Mouse (Mus musculus) limb, embryonic 11.5 days (tissue): ENCODE measurements at regions not wholly inside any gene's neighbourhood (a gene's known extent, or its start where the extent isn't known, plus 50 kb on each side); places are given as distances from the start of the nearest gene placed in this dataset.

Experiments
- ATAC-seq: fragments of 200-750 bp; cut with Nextera tagmentation; 2 replicates; pipeline ENCODE4 v1.8.0; 2017; ENCODE audit warnings: low read depth; ENCODE audit not compliant: insufficient number of reproducible peaks, low FRiP score, low TSS enrichment
- DNase-seq: peaks from one replicate; pipeline ENCODE4 v3.0.0-alpha.2; 2015; ENCODE audit warnings: low spot score
- H3K27ac ChIP-seq: fragments of 300-500 bp; sonication (generic); replicated peaks from 2 replicates; pipeline ENCODE4 v1.5.1; 2014; ENCODE audit warnings: low read depth, mild to moderate bottlenecking, low read length
- H3K27me3 ChIP-seq: fragments of 300-500 bp; sonication (generic); 2 replicates; pipeline ENCODE4 v1.6.1; 2014; ENCODE audit warnings: mild to moderate bottlenecking, low read length, mixed read lengths; ENCODE audit not compliant: control insufficient read depth, insufficient read depth
- H3K36me3 ChIP-seq: fragments of 300-500 bp; sonication (generic); 2 replicates; pipeline ENCODE4 v1.6.1; 2014; ENCODE audit warnings: mild to moderate bottlenecking, low read length, moderate library complexity, mixed read lengths; ENCODE audit not compliant: control insufficient read depth, insufficient read depth
- H3K4me1 ChIP-seq: fragments of 300-500 bp; sonication (generic); 2 replicates; pipeline ENCODE4 v1.6.1; 2014; ENCODE audit warnings: low read length, mixed read lengths; ENCODE audit not compliant: control insufficient read depth, insufficient read depth
- H3K4me2 ChIP-seq: fragments of 300-500 bp; sonication (generic); 2 replicates; pipeline ENCODE4 v1.6.1; 2014; ENCODE audit warnings: low read depth, mild to moderate bottlenecking, moderate library complexity; ENCODE audit not compliant: severe bottlenecking
- H3K4me3 ChIP-seq: fragments of 300-500 bp; sonication (generic); 2 replicates; pipeline ENCODE4 v1.5.1; 2014; ENCODE audit warnings: low read depth, low read length
- H3K9ac ChIP-seq: fragments of 300-500 bp; sonication (generic); 2 replicates; pipeline ENCODE4 v1.6.1; 2014; ENCODE audit warnings: mild to moderate bottlenecking, low read length
- H3K9me3 ChIP-seq: fragments of 300-500 bp; sonication (generic); 2 replicates; pipeline ENCODE4 v1.6.1; 2016; ENCODE audit warnings: low read length; ENCODE audit not compliant: control insufficient read depth
- WGBS: fragments of 180-500 bp; shearing (Covaris S2); extraction: QIAGEN DNeasy Blood & Tissue Kit; methylation state at CpG from one replicate; pipeline ENCODE4 v1.1.7; 2014; 5-methylcytosine and 5-hydroxymethylcytosine counted together

DNA sequence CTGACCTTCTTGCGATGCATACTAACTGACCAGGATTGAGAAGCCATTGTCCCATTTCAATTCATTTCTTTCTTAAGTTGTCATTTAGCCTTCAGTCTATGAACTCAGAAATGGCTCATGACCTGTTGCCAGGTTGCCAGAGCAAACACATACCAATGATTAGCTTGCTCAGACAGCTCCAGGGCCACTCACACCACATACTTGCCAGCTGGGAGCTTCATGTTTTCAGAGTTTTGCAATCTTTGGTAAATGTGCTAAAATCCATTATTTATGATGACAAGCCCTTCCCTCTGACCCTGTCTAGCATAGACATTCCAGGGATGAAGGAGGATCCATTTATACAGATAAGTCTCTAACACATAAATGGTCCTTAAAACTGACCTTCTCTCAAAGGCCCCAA is 121.6 kb upstream of the Bmp4 start:
- WGBS: 98% methylated on average over 1 of the region's 1 CpGs
- no peaks in the 10 kb centered on the region for H3K9me3 ChIP-seq
- no peaks in the 10 kb centered on the region for H3K36me3 ChIP-seq
- H3K27me3 ChIP-seq: no peaks in the 10 kb centered on the region
- no peaks in the 10 kb centered on the region for H3K4me1 ChIP-seq
- no peak for ATAC-seq
- no peak overlapping the region for H3K4me3 ChIP-seq
- DNase-seq: no peak
- no peak overlapping the region for H3K4me2 ChIP-seq
- no peak overlapping the region for H3K27ac ChIP-seq
- no peak overlapping the region for H3K9ac ChIP-seq

DNA sequence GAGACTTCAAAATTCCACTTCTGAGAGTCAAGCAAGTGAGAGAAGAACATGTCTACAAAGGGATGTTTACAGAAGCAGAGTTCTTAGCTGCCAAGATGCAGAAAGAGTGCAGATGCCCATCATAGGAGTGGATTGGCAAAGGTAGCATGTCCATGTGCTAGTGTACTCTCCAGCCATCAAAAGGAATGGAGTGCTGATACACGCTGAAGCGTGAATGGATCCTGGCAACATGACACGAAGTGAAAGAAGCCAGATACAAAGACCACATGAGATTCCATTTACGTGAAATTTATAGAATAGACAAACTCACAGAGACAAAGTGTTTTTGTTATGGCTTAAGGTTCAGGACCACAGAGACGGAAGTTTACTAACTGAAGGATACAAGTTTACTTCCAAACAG is 118.4 kb upstream of the Bmp4 start:
- Histone ChIP-seq H3K4me2 (no peak overlapping the region), H3K4me3 (no peak overlapping the region), H3K9ac (no peak overlapping the region), H3K27ac (no peak overlapping the region), H3K27me3 (no peaks in the 10 kb centered on the region), H3K9me3 (no peaks in the 10 kb centered on the region), H3K4me1 (no peaks in the 10 kb centered on the region), H3K36me3 (no peaks in the 10 kb centered on the region)
- ATAC-seq (no peak), DNase-seq (no peak)
- WGBS: 89% methylated on average over 5 of the region's 5 CpGs

DNA sequence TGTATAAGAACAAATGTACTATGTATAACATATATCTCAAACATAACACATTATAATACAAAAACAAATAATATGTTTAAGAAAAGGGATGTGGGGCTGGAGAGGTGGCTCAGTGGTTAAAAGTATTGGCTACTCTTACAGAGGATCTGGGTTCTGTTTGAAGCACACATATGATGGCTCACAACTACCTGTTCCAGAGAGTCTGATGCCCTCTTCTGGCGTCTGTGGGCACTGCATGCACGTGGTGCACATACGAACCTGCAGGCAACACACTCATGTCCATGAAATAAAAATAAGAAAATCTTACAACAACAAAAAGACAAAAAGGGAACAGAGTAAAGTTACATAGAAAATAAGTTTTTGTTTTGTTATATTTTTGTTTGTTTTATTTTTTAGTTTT is 114.8 kb upstream of the Bmp4 start:
- Histone ChIP-seq H3K4me1 (no peaks in the 10 kb centered on the region), H3K4me3 (no peak overlapping the region), H3K9ac (no peak overlapping the region), H3K9me3 (no peaks in the 10 kb centered on the region), H3K36me3 (no peaks in the 10 kb centered on the region), H3K4me2 (no peak overlapping the region), H3K27me3 (no peaks in the 10 kb centered on the region), H3K27ac (no peak overlapping the region)
- 86% methylated on average over 3 of the region's 3 CpGs for WGBS
- no peak for DNase-seq
- ATAC-seq: no peak

DNA sequence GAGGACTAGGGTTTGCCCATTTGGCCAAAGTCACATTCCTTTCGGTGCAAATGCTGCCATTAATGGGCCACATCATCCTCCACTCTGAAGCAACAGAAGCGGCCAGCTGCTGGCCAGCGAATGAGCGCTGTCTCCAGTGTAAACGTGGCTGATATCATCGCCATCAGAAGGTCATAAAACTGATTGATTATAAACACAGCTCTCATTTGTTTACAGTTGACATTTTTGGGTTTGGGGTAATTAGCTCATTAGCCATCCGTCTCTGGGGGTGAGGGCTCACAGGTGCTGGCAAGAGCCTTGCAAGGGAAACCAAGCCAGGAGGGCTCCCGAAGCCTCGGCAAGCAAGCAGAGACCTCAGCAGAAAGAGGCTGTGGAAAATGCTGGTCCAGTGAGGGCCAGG is 101.1 kb upstream of the Bmp4 start:
- ATAC-seq (no peak), DNase-seq (peak; percentile 33)
- no peak overlapping the region for H3K9ac ChIP-seq
- H3K27ac ChIP-seq: no peak overlapping the region
- H3K27me3 ChIP-seq: no peaks in the 10 kb centered on the region
- no peak overlapping the region for H3K4me3 ChIP-seq
- no peaks in the 10 kb centered on the region for H3K9me3 ChIP-seq
- H3K36me3 ChIP-seq: no peaks in the 10 kb centered on the region
- 0 out of 2 replicates have a peak, but pooled peaks cover 2% of the 10 kb centered on the region for H3K4me1 ChIP-seq
- H3K4me2 ChIP-seq: no peak overlapping the region; the same call in 1 of the 2 replicates
- 4% methylated on average over 9 of the region's 9 CpGs for WGBS

DNA sequence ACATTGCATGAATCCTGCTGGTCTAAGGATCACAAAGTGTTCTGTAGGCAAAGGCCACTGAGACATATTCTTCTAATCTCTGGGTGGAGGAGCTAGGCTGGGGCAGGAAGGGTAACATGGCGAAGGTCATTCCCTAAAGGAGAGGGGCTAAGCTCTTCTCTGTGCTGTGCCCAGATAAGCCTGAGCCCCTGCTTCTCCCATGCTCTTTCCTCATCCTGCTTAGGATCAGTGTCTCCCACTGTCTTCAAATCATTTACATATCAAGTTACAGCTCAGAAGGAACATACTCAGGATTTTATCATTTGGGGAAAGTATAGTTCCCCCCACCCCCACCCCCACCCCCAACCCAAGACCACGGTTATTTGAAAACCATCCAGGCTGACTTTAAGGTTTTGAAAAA is 100.7 kb upstream of the Bmp4 start:
- Histone ChIP-seq H3K36me3 (no peaks in the 10 kb centered on the region), H3K9ac (no peak overlapping the region), H3K9me3 (no peaks in the 10 kb centered on the region), H3K4me3 (no peak overlapping the region), H3K4me2 (no peak overlapping the region), H3K27me3 (no peaks in the 10 kb centered on the region), H3K27ac (no peak overlapping the region), H3K4me1 (0 out of 2 replicates have a peak, but pooled peaks cover 2% of the 10 kb centered on the region)
- DNase-seq (no peak), ATAC-seq (no peak)
- WGBS: 17% methylated on average over 2 of the region's 2 CpGs

DNA sequence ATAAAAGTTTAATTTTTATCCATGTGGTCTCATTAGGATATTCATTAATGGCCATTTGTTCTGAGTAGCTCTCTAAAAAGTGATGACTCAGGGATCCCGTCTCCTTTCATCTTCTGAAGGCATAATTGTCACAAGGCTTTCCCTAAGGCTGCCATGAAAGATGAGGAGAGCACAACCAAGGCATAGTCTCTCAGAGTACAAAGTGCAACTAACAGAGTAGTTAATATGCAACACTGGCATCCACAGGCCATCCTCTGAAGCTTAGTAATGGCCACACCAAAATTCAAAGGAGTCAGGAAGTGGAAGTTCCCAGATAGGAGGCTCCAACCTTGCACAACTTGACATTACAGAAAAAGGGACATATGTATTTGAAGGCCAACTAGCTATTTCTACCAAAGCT is 97.1 kb upstream of the Bmp4 start:
- Histone ChIP-seq H3K27ac (no peak overlapping the region), H3K4me1 (0 out of 2 replicates have a peak, but pooled peaks cover 2% of the 10 kb centered on the region), H3K36me3 (no peaks in the 10 kb centered on the region), H3K9ac (no peak overlapping the region), H3K4me3 (no peak overlapping the region), H3K9me3 (no peaks in the 10 kb centered on the region), H3K4me2 (no peak overlapping the region), H3K27me3 (no peaks in the 10 kb centered on the region)
- WGBS: 82% methylated on average over 1 of the region's 1 CpGs
- no peak for DNase-seq
- no peak for ATAC-seq

DNA sequence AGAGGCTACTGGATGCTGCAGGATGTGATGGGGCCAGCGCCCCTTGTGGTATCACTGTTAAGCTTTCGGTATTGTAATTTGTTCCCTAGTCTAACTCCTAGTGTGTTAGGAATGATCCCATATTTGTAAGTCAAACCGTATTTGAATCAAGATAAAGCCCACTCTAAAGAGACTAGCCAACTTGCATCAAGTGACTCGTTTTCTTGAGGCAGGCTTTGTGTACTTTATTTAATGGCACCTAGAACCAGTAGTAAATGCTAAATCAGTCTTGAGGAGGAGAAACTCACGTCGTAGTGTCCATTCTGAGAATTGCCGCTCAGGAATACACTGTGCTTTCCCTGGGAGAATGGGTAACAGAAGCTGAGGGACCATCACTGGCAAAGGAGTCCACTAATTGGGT is 89.9 kb upstream of the Bmp4 start:
- H3K36me3 ChIP-seq: no peaks in the 10 kb centered on the region
- no peak overlapping the region for H3K4me2 ChIP-seq
- no peak overlapping the region for H3K4me3 ChIP-seq
- H3K9me3 ChIP-seq: no peaks in the 10 kb centered on the region
- no peak for DNase-seq
- H3K27ac ChIP-seq: no peak overlapping the region
- no peaks in the 10 kb centered on the region for H3K4me1 ChIP-seq
- WGBS: 89% methylated on average over 7 of the region's 7 CpGs
- H3K27me3 ChIP-seq: no peaks in the 10 kb centered on the region
- ATAC-seq: no peak
- H3K9ac ChIP-seq: no peak overlapping the region

DNA sequence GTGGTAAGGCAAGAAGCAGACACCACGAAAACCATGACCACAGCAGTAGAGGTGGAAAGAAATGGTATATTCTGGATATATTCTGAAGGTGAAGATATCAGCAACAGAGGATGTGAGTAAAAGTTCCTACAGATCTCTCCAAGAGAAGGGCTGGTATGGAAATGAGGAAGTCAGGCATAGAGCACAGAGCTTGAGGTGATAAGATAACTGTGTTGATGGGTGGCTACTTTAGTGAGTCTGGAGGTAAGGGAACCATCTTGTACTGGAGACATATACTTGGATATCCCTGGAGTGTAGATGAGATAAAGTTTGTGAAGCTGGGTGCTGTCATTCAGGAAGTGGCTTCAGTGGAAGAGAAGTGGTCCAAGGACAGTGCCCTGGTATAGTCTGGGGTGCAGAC is 85.5 kb upstream of the Bmp4 start:
- Histone ChIP-seq H3K36me3 (no peaks in the 10 kb centered on the region), H3K9me3 (no peaks in the 10 kb centered on the region), H3K27ac (no peak overlapping the region), H3K4me1 (no peaks in the 10 kb centered on the region), H3K4me3 (no peak overlapping the region), H3K4me2 (no peak overlapping the region), H3K27me3 (no peaks in the 10 kb centered on the region), H3K9ac (no peak overlapping the region)
- ATAC-seq: no peak
- 75% methylated on average over 1 of the region's 1 CpGs for WGBS
- no peak for DNase-seq

DNA sequence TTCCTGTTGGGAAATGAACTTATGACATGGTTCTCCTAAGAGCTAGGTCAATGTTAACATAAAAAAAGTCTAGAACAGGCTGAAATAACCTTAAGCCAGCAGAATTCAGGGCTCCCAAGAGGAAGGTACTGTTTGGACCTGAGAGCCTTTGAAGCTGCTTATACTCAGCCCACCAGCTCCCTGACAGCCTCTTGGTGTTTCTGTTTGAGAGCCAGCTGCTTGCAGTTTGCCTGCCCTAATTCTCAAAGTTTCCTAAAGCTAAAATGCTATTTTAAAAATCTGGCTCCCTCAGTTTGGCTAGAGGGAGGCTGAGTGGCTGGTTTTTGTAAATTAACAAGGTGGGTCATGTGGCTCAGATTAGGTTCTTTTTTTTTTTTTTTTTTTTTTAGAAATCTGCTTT is 72.5 kb upstream of the Bmp4 start:
- no peak overlapping the region for H3K4me2 ChIP-seq
- no peak overlapping the region for H3K4me3 ChIP-seq
- no peaks in the 10 kb centered on the region for H3K4me1 ChIP-seq
- H3K9ac ChIP-seq: no peak overlapping the region
- H3K36me3 ChIP-seq: no peaks in the 10 kb centered on the region
- H3K27ac ChIP-seq: no peak overlapping the region
- DNase-seq (no peak), ATAC-seq (no peak)
- H3K9me3 ChIP-seq: no peaks in the 10 kb centered on the region
- no peaks in the 10 kb centered on the region for H3K27me3 ChIP-seq
